Mouse (Mus musculus) hindbrain, embryonic 16.5 days (tissue): ENCODE measurements around the gene Stat5b. TPM values are rescaled to one million over a fixed set of nuclear protein-coding genes. Genes with fewer than 3 reads are reported as not detected.

Experiments used
- ATAC-seq: fragments of 200-750 bp; cut with Nextera tagmentation; 2 replicates; pipeline ENCODE4 v1.8.0; 2017; ENCODE audit warnings: moderate TSS enrichment, moderate library complexity
- H3K27ac ChIP-seq: fragments of 300-500 bp; sonication (generic); 2 replicates; pipeline ENCODE4 v1.5.1; 2014; ENCODE audit warnings: low read depth, mild to moderate bottlenecking, control low read depth, low read length, moderate library complexity
- H3K27me3 ChIP-seq: fragments of 300-500 bp; sonication (generic); replicated peaks from 2 replicates; pipeline ENCODE4 v1.6.1; 2014; ENCODE audit warnings: low read length; ENCODE audit not compliant: control insufficient read depth, insufficient read depth
- H3K36me3 ChIP-seq: fragments of 300-500 bp; sonication (generic); 2 replicates; pipeline ENCODE4 v1.6.1; 2014; ENCODE audit warnings: mild to moderate bottlenecking, low read length, moderate library complexity, mixed read lengths; ENCODE audit not compliant: control insufficient read depth, insufficient read depth
- H3K4me1 ChIP-seq: fragments of 300-500 bp; sonication (generic); 2 replicates; pipeline ENCODE4 v1.6.1; 2014; ENCODE audit warnings: low read depth, low read length; ENCODE audit not compliant: control insufficient read depth, insufficient read depth
- H3K4me2 ChIP-seq: fragments of 300-500 bp; sonication (generic); 2 replicates; pipeline ENCODE4 v1.6.1; 2014; ENCODE audit warnings: mild to moderate bottlenecking, low read length, control low read depth, moderate library complexity
- H3K4me3 ChIP-seq: fragments of 300-500 bp; sonication (generic); 2 replicates; pipeline ENCODE4 v1.5.1; 2014; ENCODE audit warnings: mild to moderate bottlenecking, low read length, control low read depth, moderate library complexity
- H3K9ac ChIP-seq: fragments of 300-500 bp; sonication (generic); 2 replicates; pipeline ENCODE4 v1.6.1; 2014; ENCODE audit warnings: low read depth, mild to moderate bottlenecking, control low read depth, low read length, moderate library complexity
- H3K9me3 ChIP-seq: fragments of 300-500 bp; sonication (generic); 2 replicates; pipeline ENCODE4 v1.6.1; 2014; ENCODE audit warnings: mild to moderate bottlenecking, low read length, moderate library complexity; ENCODE audit not compliant: control insufficient read depth
- WGBS: fragments of 180-500 bp; shearing (Covaris S2); extraction: QIAGEN DNeasy Blood & Tissue Kit; methylation state at CpG from one replicate; pipeline ENCODE4 v1.1.7; 2014; 5-methylcytosine and 5-hydroxymethylcytosine counted together
- polyA plus RNA-seq: library from polyadenylated mRNA; unstranded; fragments of >200 nt; fragmentation: Nextera tagmentation; extraction: Ambion mirVana; gene quantifications from 2 replicates; pipeline ENCODE4 v1.2.1, GENCODE M21; 2015

The Stat5b gene
- polyA plus RNA-seq, 1 experiment from 2014 or later, result 15.0 TPM

GRCm38 (mm10) chr11:100814498-100814897 lies 36.0 kb downstream of the Stat5b start:
- Histone ChIP-seq H3K27ac (no peak overlapping the region), H3K36me3 (no peaks in the 10 kb centered on the region), H3K9me3 (no peaks in the 10 kb centered on the region), H3K4me1 (no peaks in the 10 kb centered on the region; the same call in 1 of the 2 replicates), H3K9ac (no peak overlapping the region), H3K4me2 (no peak overlapping the region), H3K27me3 (no peaks in the 10 kb centered on the region), H3K4me3 (no peak overlapping the region)
- WGBS, result 76% methylated on average over 13 of the region's 13 CpGs
- ATAC-seq, result no peak

- H3K27ac ChIP-seq, result no peak overlapping the region
- no peak overlapping the region for H3K4me3 ChIP-seq
- H3K9ac ChIP-seq, result no peak overlapping the region
- WGBS, result 100% methylated on average over 2 of the region's 2 CpGs
- no peaks in the 10 kb centered on the region for H3K4me1 ChIP-seq
- ATAC-seq, result no peak
- no peaks in the 10 kb centered on the region for H3K9me3 ChIP-seq
- no peak overlapping the region for H3K4me2 ChIP-seq
- H3K36me3 ChIP-seq, result no peaks in the 10 kb centered on the region
- no peaks in the 10 kb centered on the region for H3K27me3 ChIP-seq
These were observed 39.4 kb downstream of the Stat5b start for GRCm38 (mm10) chr11:100811132-100811531.

GRCm38 (mm10) chr11:100810516-100810915 lies 40.0 kb downstream of the Stat5b start:
- no peak for ATAC-seq
- Histone ChIP-seq H3K9ac (no peak overlapping the region), H3K36me3 (no peaks in the 10 kb centered on the region), H3K4me1 (no peaks in the 10 kb centered on the region), H3K4me2 (no peak overlapping the region), H3K27me3 (no peaks in the 10 kb centered on the region), H3K27ac (no peak overlapping the region), H3K9me3 (no peaks in the 10 kb centered on the region), H3K4me3 (no peak overlapping the region)
- WGBS, result 87% methylated on average over 9 of the region's 9 CpGs

- Histone ChIP-seq H3K4me2 (no peak overlapping the region), H3K9me3 (no peaks in the 10 kb centered on the region), H3K36me3 (peaks cover 18% of the 10 kb centered on the region; the same call in 1 of the 2 replicates), H3K4me1 (no peaks in the 10 kb centered on the region), H3K9ac (no peak overlapping the region), H3K27me3 (no peaks in the 10 kb centered on the region), H3K4me3 (no peak overlapping the region), H3K27ac (no peak overlapping the region)
- ATAC-seq, result no peak
- WGBS, result 71% methylated on average over 20 of the region's 20 CpGs
These were observed 43.9 kb downstream of the Stat5b start for GRCm38 (mm10) chr11:100806380-100807305.

GRCm38 (mm10) chr11:100805535-100805934 lies 45.0 kb downstream of the Stat5b start:
- no peak overlapping the region for H3K9ac ChIP-seq
- no peak overlapping the region for H3K4me2 ChIP-seq
- WGBS, result 87% methylated on average over 7 of the region's 7 CpGs

GRCm38 (mm10) chr11:100804409-100804808 lies 46.1 kb downstream of the Stat5b start:
- no peaks in the 10 kb centered on the region for H3K27me3 ChIP-seq
- no peak for ATAC-seq
- H3K9ac ChIP-seq, result no peak overlapping the region
- H3K4me1 ChIP-seq, result no peaks in the 10 kb centered on the region
- no peaks in the 10 kb centered on the region for H3K9me3 ChIP-seq
- no peak overlapping the region for H3K4me3 ChIP-seq
- peaks cover 23% of the 10 kb centered on the region; the same call in 1 of the 2 replicates for H3K36me3 ChIP-seq
- no peak overlapping the region for H3K4me2 ChIP-seq
- no peak overlapping the region for H3K27ac ChIP-seq
- 93% methylated on average over 10 of the region's 10 CpGs for WGBS

More at GRCm38 (mm10) chr11:100805535-100805934, 45.0 kb downstream of the Stat5b start:
- no peak overlapping the region for H3K4me3 ChIP-seq
- H3K27me3 ChIP-seq, result no peaks in the 10 kb centered on the region
- H3K27ac ChIP-seq, result no peak overlapping the region
- peaks cover 23% of the 10 kb centered on the region; the same call in 1 of the 2 replicates for H3K36me3 ChIP-seq
- H3K4me1 ChIP-seq, result no peaks in the 10 kb centered on the region
- ATAC-seq, result no peak
- H3K9me3 ChIP-seq, result no peaks in the 10 kb centered on the region

GRCm38 (mm10) chr11:100799426-100799825 lies 51.1 kb downstream of the Stat5b start:
- no peaks in the 10 kb centered on the region for H3K9me3 ChIP-seq
- no peak overlapping the region for H3K4me3 ChIP-seq
- H3K4me1 ChIP-seq, result no peaks in the 10 kb centered on the region
- no peak overlapping the region for H3K27ac ChIP-seq
- H3K9ac ChIP-seq, result no peak overlapping the region
- H3K27me3 ChIP-seq, result no peaks in the 10 kb centered on the region
- H3K4me2 ChIP-seq, result no peak overlapping the region
- peaks cover 22% of the 10 kb centered on the region for H3K36me3 ChIP-seq
- ATAC-seq, result no peak
- WGBS, result 55% methylated on average over 5 of the region's 5 CpGs

- Histone ChIP-seq H3K9me3 (no peaks in the 10 kb centered on the region), H3K27ac (no peak overlapping the region), H3K9ac (no peak overlapping the region), H3K4me2 (no peak overlapping the region), H3K27me3 (no peaks in the 10 kb centered on the region), H3K4me3 (no peak overlapping the region), H3K4me1 (no peaks in the 10 kb centered on the region), H3K36me3 (peaks cover 5% of the 10 kb centered on the region)
- no peak for ATAC-seq
- WGBS, result 71% methylated on average over 8 of the region's 8 CpGs
These were observed 53.9 kb downstream of the Stat5b start for GRCm38 (mm10) chr11:100796585-100796984.

- Histone ChIP-seq H3K9me3 (no peaks in the 10 kb centered on the region), H3K27me3 (no peaks in the 10 kb centered on the region), H3K4me2 (no peak overlapping the region), H3K36me3 (no peaks in the 10 kb centered on the region; the same call in 1 of the 2 replicates), H3K4me3 (no peak overlapping the region), H3K4me1 (no peaks in the 10 kb centered on the region), H3K27ac (no peak overlapping the region), H3K9ac (no peak overlapping the region)
- no peak for ATAC-seq
- WGBS, result 96% methylated on average over 2 of the region's 2 CpGs
These were observed 55.1 kb downstream of the Stat5b start for GRCm38 (mm10) chr11:100795386-100795785.
